Mouse (Mus musculus) C3H10T1/2 (cell line): ENCODE results near the gene Il22ra1. TPM values are rescaled to one million over a fixed set of nuclear protein-coding genes. Genes with fewer than 3 reads are reported as not detected.

Experiments used
- polyA plus RNA-seq, 2 experiments: library from polyadenylated mRNA; unstranded; fragments of >200 nt; fragmentation: generic; extraction: Trizol; gene quantifications; one replicate each; pipeline ENCODE4 v1.2.1; 2012; ENCODE audit warnings: missing spikeins in 2 of 2

Il22ra1 gene
- polyA plus RNA-seq: not detected

DNA sequence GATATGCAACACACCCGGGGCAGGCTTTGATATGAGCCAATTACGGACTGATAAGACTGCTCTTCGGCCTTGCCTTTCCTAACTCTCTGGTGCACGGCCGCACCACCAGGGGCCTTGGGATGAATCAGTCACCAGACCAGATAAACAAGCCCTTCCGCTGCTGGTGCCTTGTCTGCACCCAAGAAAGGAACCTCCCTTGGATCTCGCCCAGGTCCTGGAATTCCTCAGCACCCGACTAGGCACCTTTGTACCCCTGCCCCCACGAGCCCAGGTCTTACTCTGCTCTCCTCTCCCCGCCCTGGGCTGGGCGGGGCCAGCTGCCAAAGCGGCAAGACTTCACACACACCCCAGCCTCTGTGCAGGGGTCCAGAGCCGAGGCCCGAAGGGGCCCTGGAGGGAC is at the start of gene Il22ra1:
Il22ra1 (plus strand) TSS at position 356 of the 400 bp plus-strand sequence.

DNA sequence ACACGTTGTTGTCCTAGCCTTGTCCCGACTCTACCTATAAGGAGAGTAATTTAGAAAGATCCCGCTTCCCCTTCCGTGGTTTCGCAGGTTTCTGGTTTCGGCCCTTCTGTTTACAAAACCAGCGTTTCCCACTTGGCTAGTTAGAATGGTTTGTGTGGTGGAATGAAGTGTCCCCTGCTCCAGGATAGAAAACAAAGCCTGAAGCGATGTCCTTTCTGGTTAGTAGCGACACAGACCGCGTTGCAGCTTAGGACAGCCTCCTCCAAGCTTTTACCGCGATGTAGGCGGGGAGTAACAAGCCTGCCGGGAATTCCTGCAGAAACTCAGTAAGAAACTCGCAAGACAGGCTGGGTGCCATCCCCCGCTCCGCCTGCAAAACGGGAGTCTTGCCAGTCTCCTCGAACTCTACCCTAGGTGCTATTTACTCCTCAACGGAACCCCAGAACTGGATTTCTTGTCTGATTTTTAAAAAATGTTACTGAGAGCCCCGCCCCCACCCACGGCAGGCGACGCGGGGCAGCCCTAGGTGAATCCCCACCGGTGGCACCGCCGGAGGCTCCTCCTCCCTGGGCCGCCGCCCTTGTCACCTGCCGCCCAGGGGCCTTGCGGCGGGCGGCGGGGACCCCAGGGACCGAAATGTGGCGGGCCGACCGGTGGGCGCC is 41.9 kb upstream of the Il22ra1 start, which contains the start of gene Ifnlr1:
Ifnlr1 (plus strand) TSS at position 382 of the 662 bp plus-strand sequence.

DNA sequence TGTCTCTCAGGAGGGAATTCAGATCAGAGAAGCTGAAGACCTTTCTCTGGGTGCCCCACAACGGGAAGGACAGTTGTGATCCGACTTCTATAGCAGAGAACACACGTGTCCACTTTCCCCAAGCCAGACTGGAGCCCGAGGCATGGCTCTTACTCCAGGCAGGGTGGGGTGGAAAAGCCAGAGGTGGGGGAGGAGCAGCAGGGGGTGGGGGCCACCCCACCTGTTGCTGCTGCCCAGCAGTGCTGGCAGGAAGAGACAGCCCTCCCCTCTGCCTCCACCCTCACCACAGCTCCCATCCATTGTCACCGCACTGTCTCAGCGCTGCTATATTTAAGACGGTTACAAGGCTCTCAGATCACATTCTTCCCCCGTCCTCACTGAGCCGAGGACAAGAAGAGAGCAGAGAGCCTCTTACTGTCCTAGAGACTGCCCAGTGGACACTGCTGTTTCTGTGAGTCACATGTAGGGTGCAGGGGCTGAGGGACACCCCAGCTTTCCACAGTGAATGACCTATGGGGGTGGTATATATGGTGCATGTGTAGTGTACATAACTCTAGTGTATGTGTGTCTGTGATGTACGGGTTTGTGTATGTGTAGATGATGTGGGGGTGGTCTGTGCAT is 31.5 kb downstream of the Il22ra1 start, which contains the start of gene Myom3:
Myom3 (plus strand) TSS at position 360 of the 621 bp plus-strand sequence.

Other genes with a start within 250 kb of the Il22ra1 start
- gene Stpg1, start 233.4 kb upstream of the Il22ra1 start, polyA plus RNA-seq: not detected
- gene Nipal3, start 233.1 kb upstream of the Il22ra1 start, polyA plus RNA-seq: 1 to 10 TPM in 1 of 2 experiments, under 1 TPM in 1; 0.99 to 2.8 TPM
- gene Grhl3, start 154.5 kb upstream of the Il22ra1 start, polyA plus RNA-seq: not detected
- not detected for gene Ifnlr1, start 41.9 kb upstream of the Il22ra1 start, polyA plus RNA-seq
- under 1 TPM in 1 of 2 experiments, not detected in 1; under 0.01 TPM for gene Myom3, start 31.5 kb downstream of the Il22ra1 start, polyA plus RNA-seq
- gene Srsf10, start 127.6 kb downstream of the Il22ra1 start, polyA plus RNA-seq: 10 to 100 TPM in 1 of 2 experiments, 1 to 10 TPM in 1; 7.7 to 12.7 TPM
- 10 to 100 TPM in 1 of 2 experiments, 1 to 10 TPM in 1; 1.0 to 43.9 TPM for gene Pnrc2, start 145.7 kb downstream of the Il22ra1 start, polyA plus RNA-seq
- gene Cnr2, start 167.2 kb downstream of the Il22ra1 start, polyA plus RNA-seq: under 1 TPM in 1 of 2 experiments, not detected in 1; 0.04 TPM
- 100 to 1,000 TPM in 1 of 2 experiments, 10 to 100 TPM in 1; 74.8 to 183 TPM for gene Fuca1, start 192.6 kb downstream of the Il22ra1 start, polyA plus RNA-seq
- 10 to 100 TPM; 19.6 to 44.9 TPM for gene Hmgcl, start 218.3 kb downstream of the Il22ra1 start, polyA plus RNA-seq
- 10 to 100 TPM; 26.2 to 35.1 TPM for gene Gale, start 235.6 kb downstream of the Il22ra1 start, polyA plus RNA-seq
- gene Lypla2, start 244.5 kb downstream of the Il22ra1 start, polyA plus RNA-seq: 10 to 100 TPM; 57.3 to 66.3 TPM